Mouse (Mus musculus) hindbrain, embryonic 13.5 days (tissue): ENCODE measurements around the gene Tll2. TPM values are rescaled to one million over a fixed set of nuclear protein-coding genes. Genes with fewer than 3 reads are reported as not detected.

Experiments used
- ATAC-seq: fragments of 200-750 bp; cut with Nextera tagmentation; 2 replicates; pipeline ENCODE4 v1.8.0; 2017; ENCODE audit warnings: moderate TSS enrichment; ENCODE audit not compliant: low FRiP score
- H3K27ac ChIP-seq: fragments of 300-500 bp; sonication (generic); 2 replicates; pipeline ENCODE4 v1.5.1; 2015; ENCODE audit warnings: inconsistent platforms, mild to moderate bottlenecking, moderate library complexity
- H3K27me3 ChIP-seq: fragments of 300-500 bp; sonication (generic); 2 replicates; pipeline ENCODE4 v1.6.1; 2015; ENCODE audit warnings: mild to moderate bottlenecking, inconsistent platforms
- H3K36me3 ChIP-seq: fragments of 300-500 bp; sonication (generic); 2 replicates; pipeline ENCODE4 v1.6.1; 2015; ENCODE audit warnings: mild to moderate bottlenecking, inconsistent platforms
- H3K4me1 ChIP-seq: fragments of 300-500 bp; sonication (generic); replicated peaks from 2 replicates; pipeline ENCODE4 v1.6.1; 2015; ENCODE audit warnings: inconsistent platforms
- H3K4me2 ChIP-seq: fragments of 300-500 bp; sonication (generic); 2 replicates; pipeline ENCODE4 v1.6.1; 2015; ENCODE audit warnings: inconsistent platforms, mild to moderate bottlenecking, moderate library complexity
- H3K4me3 ChIP-seq: fragments of 300-500 bp; sonication (generic); 2 replicates; pipeline ENCODE4 v1.5.1; 2015; ENCODE audit warnings: mild to moderate bottlenecking, inconsistent platforms
- H3K9ac ChIP-seq: fragments of 300-500 bp; sonication (generic); 2 replicates; pipeline ENCODE4 v1.6.1; 2015; ENCODE audit warnings: mild to moderate bottlenecking, inconsistent platforms
- H3K9me3 ChIP-seq: fragments of 300-500 bp; sonication (generic); 2 replicates; pipeline ENCODE4 v1.6.1; 2016; ENCODE audit warnings: inconsistent platforms
- WGBS: fragments of 180-500 bp; shearing (Covaris S2); methylation state at CpG from one replicate; pipeline ENCODE4 v1.1.7; 2015; 5-methylcytosine and 5-hydroxymethylcytosine counted together
- polyA plus RNA-seq: library from polyadenylated mRNA; unstranded; fragments of >200 nt; fragmentation: Nextera tagmentation; extraction: Ambion mirVana; gene quantifications from 2 replicates; pipeline ENCODE4 v1.2.1, GENCODE M21; 2015

The Tll2 gene
- polyA plus RNA-seq, 1 experiment from 2014 or later = 0.60 TPM

GRCm38 (mm10) chr19:41108666-41109065 is 98.0 kb downstream of the Tll2 start:
- Histone ChIP-seq H3K27me3 (peaks cover 15% of the 10 kb centered on the region), H3K9me3 (no peaks in the 10 kb centered on the region), H3K36me3 (no peaks in the 10 kb centered on the region), H3K27ac (no peak overlapping the region), H3K4me2 (no peak overlapping the region), H3K4me3 (no peak overlapping the region), H3K9ac (no peak overlapping the region), H3K4me1 (peaks cover 37% of the 10 kb centered on the region)
- 76% methylated on average over 7 of the region's 7 CpGs for WGBS
- ATAC-seq = no peak

DNA sequence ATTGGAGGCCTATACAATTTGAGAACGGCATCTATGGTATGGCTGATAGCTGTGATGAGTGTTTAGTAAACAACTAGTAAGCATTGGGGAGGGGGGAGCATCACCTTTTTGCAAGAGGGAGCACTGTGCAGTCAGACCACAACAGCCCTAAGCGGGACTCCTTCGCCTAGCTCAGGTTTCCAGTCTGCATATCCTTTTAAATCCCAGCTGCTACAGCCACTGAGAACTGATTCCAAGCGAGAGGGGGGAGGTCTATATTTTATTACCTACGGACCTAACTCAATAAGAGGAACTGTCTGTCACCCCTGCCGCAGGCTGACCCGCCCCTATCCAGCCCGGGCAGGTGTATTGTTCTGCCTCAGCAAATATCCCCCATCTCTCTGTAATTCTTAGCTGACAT is 99.1 kb downstream of the Tll2 start:
- Histone ChIP-seq H3K36me3 (no peaks in the 10 kb centered on the region), H3K27me3 (peaks cover 15% of the 10 kb centered on the region), H3K4me2 (no peak overlapping the region), H3K27ac (no peak overlapping the region), H3K9ac (no peak overlapping the region), H3K4me3 (no peak overlapping the region), H3K9me3 (no peaks in the 10 kb centered on the region), H3K4me1 (peaks cover 27% of the 10 kb centered on the region)
- 73% methylated on average over 8 of the region's 8 CpGs for WGBS
- ATAC-seq = no peak

DNA sequence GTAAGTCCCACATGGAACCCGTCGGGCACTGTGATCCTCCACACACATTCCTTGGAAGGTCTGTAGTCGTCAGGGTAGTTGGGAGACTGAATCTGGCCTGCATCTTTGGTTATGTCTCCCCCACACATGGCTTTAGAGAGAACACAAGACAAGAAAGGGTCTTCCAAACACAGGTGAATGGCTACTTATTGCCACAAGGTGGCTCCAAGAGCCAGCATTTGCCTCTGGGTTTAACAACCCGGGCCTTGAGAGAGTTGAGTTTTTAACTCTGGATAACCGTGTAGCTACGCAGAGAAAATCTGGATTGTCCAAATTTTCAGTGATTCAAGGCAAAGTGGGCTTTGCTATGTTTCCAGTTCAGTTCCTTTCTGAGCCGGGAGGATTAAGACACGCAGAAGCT is 101.7 kb downstream of the Tll2 start:
- Histone ChIP-seq H3K27ac (no peak overlapping the region), H3K4me2 (no peak overlapping the region), H3K4me3 (no peak overlapping the region), H3K9me3 (no peaks in the 10 kb centered on the region), H3K9ac (no peak overlapping the region), H3K4me1 (peaks cover 14% of the 10 kb centered on the region), H3K27me3 (peaks cover 12% of the 10 kb centered on the region), H3K36me3 (no peaks in the 10 kb centered on the region)
- 41% methylated on average over 8 of the region's 8 CpGs for WGBS
- ATAC-seq = no peak

GRCm38 (mm10) chr19:41101390-41101789 is 105.2 kb downstream of the Tll2 start:
- WGBS = 75% methylated on average over 8 of the region's 8 CpGs
- peak; percentile 77 for ATAC-seq
- peaks cover 17% of the 10 kb centered on the region for H3K27me3 ChIP-seq
- H3K27ac ChIP-seq = 0 out of 2 replicates have a peak overlapping the region, but pooled peaks have one; percentile 20
- H3K9ac ChIP-seq = no peak overlapping the region
- peaks cover 11% of the 10 kb centered on the region; the same call in 1 of the 2 replicates for H3K4me1 ChIP-seq
- no peaks in the 10 kb centered on the region for H3K9me3 ChIP-seq
- H3K36me3 ChIP-seq = no peaks in the 10 kb centered on the region
- no peak overlapping the region for H3K4me3 ChIP-seq
- H3K4me2 ChIP-seq = no peak overlapping the region

- Histone ChIP-seq H3K9me3 (no peaks in the 10 kb centered on the region), H3K4me3 (no peak overlapping the region), H3K36me3 (no peaks in the 10 kb centered on the region), H3K4me2 (no peak overlapping the region), H3K27ac (0 out of 2 replicates have a peak overlapping the region, but pooled peaks have one; percentile 20), H3K27me3 (peaks cover 15% of the 10 kb centered on the region), H3K4me1 (peaks cover 11% of the 10 kb centered on the region; the same call in 1 of the 2 replicates), H3K9ac (no peak overlapping the region)
- 95% methylated on average over 7 of the region's 7 CpGs for WGBS
- ATAC-seq = peak; percentile 71
Observed at GRCm38 (mm10) chr19:41100863-41101262, 105.8 kb downstream of the Tll2 start.

DNA sequence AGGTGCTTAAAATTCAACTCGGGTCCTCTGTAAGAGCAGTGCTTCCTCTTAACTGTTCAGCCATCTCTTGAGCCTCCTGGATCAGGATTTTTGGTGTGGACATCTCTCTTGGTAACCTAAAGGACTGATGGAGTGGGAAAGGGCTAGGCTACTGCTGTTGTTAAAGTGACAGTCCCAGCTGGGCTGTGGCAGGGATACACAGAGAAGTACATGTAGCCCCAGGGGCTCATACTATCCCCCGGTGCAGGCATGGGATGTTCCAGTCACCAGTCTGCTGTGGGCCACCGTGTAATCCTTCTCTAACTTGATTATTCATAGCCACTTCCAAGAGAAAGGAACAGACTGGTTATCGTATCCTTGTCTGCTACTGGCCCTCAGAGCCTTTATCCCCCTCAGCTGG is 109.6 kb downstream of the Tll2 start:
- Histone ChIP-seq H3K4me1 (peaks cover 11% of the 10 kb centered on the region; the same call in 1 of the 2 replicates), H3K9ac (no peak overlapping the region), H3K27me3 (peaks cover 12% of the 10 kb centered on the region; the same call in 1 of the 2 replicates), H3K36me3 (no peaks in the 10 kb centered on the region), H3K4me2 (no peak overlapping the region), H3K4me3 (no peak overlapping the region), H3K9me3 (no peaks in the 10 kb centered on the region), H3K27ac (no peak overlapping the region)
- 55% methylated on average over 4 of the region's 4 CpGs for WGBS
- no peak for ATAC-seq

GRCm38 (mm10) chr19:41091901-41092300 is 114.7 kb downstream of the Tll2 start:
- WGBS = 80% methylated on average over 2 of the region's 2 CpGs
- Histone ChIP-seq H3K27ac (no peak overlapping the region), H3K9ac (no peak overlapping the region), H3K4me2 (no peak overlapping the region), H3K4me3 (no peak overlapping the region), H3K36me3 (no peaks in the 10 kb centered on the region), H3K4me1 (no peaks in the 10 kb centered on the region), H3K27me3 (peaks cover 12% of the 10 kb centered on the region), H3K9me3 (no peaks in the 10 kb centered on the region)
- ATAC-seq = no peak

DNA sequence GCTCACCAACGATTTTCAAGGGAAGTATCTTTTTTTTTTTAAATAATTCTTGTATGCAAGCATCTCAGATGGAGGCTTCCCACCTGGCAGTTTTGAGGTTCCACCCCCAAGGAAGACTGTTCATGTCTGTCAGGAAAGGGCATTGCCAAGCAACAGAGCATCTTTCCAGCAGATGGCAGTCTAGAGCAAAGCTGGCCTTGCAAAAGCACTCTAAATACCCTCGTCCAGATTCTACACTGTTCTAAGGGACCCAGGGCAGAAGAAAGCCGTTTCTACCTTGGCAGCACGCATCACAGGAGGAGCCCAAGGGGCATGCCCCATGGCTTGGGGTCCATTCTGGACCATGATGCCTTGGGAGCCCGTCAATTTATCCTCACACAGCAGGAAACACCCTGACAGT is 116.8 kb downstream of the Tll2 start:
- WGBS = 11% methylated on average over 5 of the region's 5 CpGs
- H3K9ac ChIP-seq = no peak overlapping the region
- no peaks in the 10 kb centered on the region for H3K4me1 ChIP-seq
- no peak overlapping the region for H3K27ac ChIP-seq
- no peak overlapping the region for H3K4me2 ChIP-seq
- no peaks in the 10 kb centered on the region for H3K9me3 ChIP-seq
- H3K36me3 ChIP-seq = no peaks in the 10 kb centered on the region
- peaks cover 10% of the 10 kb centered on the region for H3K27me3 ChIP-seq
- H3K4me3 ChIP-seq = no peak overlapping the region
- ATAC-seq = peak; percentile 26; the same call in 1 of the 2 replicates

DNA sequence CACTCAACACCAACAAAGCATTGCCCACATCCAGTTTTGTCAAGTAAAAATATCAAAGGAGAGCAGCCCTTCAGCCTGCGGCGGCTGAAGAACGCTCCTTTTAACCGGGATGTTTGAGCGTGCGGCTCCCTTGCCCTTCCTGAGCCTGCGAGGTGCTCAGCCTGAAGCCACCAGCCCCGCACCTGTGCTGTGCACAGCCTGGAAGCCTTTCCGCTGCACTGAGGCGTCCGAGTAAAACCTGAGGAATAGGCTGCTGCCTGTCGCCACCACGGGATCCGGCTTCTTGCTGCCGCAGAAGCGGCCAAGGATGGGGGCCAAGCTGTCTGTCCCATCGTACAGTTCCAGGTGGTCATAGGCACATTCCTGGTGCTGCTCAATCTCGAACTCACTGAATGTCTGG is 118.1 kb downstream of the Tll2 start:
- Histone ChIP-seq H3K27ac (no peak overlapping the region), H3K4me1 (no peaks in the 10 kb centered on the region), H3K4me2 (0 out of 2 replicates have a peak overlapping the region, but pooled peaks have one; percentile 14), H3K9ac (no peak overlapping the region), H3K36me3 (no peaks in the 10 kb centered on the region), H3K4me3 (no peak overlapping the region), H3K27me3 (peaks cover 10% of the 10 kb centered on the region), H3K9me3 (no peaks in the 10 kb centered on the region)
- ATAC-seq = no peak
- 53% methylated on average over 18 of the region's 18 CpGs for WGBS

DNA sequence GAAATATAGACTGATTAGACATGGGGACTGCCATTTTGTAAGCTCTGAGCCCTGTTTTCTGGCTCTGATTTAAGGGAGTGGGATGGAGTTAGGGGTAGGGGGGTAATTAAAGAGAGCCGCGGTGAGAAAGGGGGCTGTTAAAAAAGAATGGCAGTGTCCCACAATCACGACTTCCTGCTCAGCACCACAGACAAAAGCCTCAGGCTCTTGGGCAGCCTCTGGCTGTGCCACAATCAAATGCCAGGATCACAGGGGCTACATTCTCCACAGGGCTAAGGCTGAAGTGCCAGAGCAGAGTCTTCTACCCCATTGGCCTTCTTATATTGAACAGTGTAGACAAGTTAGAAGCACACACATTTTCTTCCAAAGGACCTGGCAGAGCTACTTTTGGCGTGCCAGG is 118.7 kb downstream of the Tll2 start:
- Histone ChIP-seq H3K4me1 (no peaks in the 10 kb centered on the region), H3K36me3 (no peaks in the 10 kb centered on the region), H3K9ac (no peak overlapping the region), H3K27ac (no peak overlapping the region), H3K4me2 (no peak overlapping the region), H3K4me3 (no peak overlapping the region), H3K9me3 (no peaks in the 10 kb centered on the region), H3K27me3 (peaks cover 10% of the 10 kb centered on the region)
- no peak for ATAC-seq
- 42% methylated on average over 4 of the region's 4 CpGs for WGBS

DNA sequence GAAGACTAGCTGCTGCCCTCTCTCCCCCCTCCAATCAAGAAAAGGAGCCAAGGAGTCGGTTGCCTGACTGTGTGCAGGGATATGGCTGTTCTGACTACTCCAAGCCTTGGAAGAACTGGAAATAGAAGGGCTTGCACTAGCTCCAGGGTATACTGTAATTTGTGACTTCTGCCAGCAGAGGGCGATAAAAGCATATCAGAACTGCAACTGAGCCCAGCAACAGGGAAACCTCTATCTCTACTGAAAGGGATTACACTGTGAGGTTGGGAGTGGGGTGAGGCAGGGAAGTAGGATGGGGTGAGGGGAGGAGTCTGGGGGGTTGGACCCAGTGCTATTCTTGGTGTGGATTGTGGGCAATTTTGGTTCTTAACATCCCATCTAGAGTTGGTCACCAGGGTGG is 119.9 kb downstream of the Tll2 start:
- H3K4me3 ChIP-seq = no peak overlapping the region
- H3K4me1 ChIP-seq = peaks cover 5% of the 10 kb centered on the region
- H3K9me3 ChIP-seq = no peaks in the 10 kb centered on the region
- WGBS = 7% methylated on average over 2 of the region's 2 CpGs
- H3K27ac ChIP-seq = no peak overlapping the region
- no peaks in the 10 kb centered on the region for H3K36me3 ChIP-seq
- no peak overlapping the region for H3K9ac ChIP-seq
- peaks cover 10% of the 10 kb centered on the region for H3K27me3 ChIP-seq
- ATAC-seq = peak; percentile 50
- no peak overlapping the region for H3K4me2 ChIP-seq

DNA sequence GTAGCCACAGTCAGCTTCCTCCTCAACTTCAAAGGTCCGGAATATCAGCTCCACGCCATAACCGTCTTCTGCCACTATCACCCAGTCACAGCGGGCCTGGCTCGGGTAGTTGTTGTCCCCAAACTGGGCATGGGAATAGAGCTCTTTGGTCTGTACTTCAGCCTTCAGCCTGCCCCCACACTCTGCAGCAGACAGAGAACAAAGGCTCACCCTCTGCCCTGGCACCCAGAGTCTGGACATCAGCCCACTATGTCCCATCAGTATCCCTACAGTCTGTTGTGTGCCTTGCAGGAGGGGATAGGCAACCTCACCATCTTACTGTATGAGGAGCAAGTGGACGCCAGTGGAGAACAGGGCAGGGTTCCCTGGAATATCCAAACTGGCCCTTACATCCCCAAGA is 120.3 kb downstream of the Tll2 start:
- H3K27me3 ChIP-seq = peaks cover 10% of the 10 kb centered on the region
- no peak overlapping the region for H3K4me3 ChIP-seq
- H3K27ac ChIP-seq = no peak overlapping the region
- no peak overlapping the region for H3K4me2 ChIP-seq
- no peaks in the 10 kb centered on the region for H3K36me3 ChIP-seq
- 0 out of 2 replicates have a peak, but pooled peaks have one; percentile 19 for ATAC-seq
- H3K9ac ChIP-seq = no peak overlapping the region
- WGBS = 86% methylated on average over 6 of the region's 6 CpGs
- H3K4me1 ChIP-seq = peaks cover 9% of the 10 kb centered on the region
- H3K9me3 ChIP-seq = no peaks in the 10 kb centered on the region

DNA sequence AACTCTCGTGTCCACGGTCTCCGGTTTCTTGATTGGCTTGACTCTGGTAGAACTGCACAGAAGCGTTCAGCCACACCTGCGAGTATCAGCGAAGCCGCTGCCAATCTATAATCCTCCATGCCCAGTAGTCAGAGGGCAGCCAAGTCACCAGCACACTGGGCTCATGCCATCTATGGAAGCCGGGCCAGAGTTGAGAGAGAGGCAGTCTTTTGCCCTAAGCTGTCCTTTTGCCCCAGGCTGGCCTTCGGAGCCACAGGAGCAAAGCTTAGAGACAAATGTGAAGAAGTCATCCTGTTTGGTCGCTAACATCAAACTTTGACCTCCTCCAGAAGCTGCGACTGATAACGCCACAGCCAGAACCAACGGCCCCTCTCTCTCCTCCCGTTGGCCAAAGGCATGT is 123.0 kb downstream of the Tll2 start:
- H3K27me3 ChIP-seq = peaks cover 3% of the 10 kb centered on the region
- WGBS = 95% methylated on average over 14 of the region's 14 CpGs
- no peak for ATAC-seq

More for the DNA sequence above, 123.0 kb downstream of the Tll2 start:
- H3K4me3 ChIP-seq = no peak overlapping the region
- H3K4me1 ChIP-seq = peaks cover 12% of the 10 kb centered on the region
- H3K27ac ChIP-seq = no peak overlapping the region
- H3K9me3 ChIP-seq = no peaks in the 10 kb centered on the region
- no peak overlapping the region for H3K9ac ChIP-seq
- no peaks in the 10 kb centered on the region for H3K36me3 ChIP-seq
- H3K4me2 ChIP-seq = no peak overlapping the region
